Mouse (Mus musculus): ENCODE results near the gene Rab26.

Rab26 gene

GRCm38 (mm10) chr17:24534160-24534718 lies at the start of gene Rab26:
Gene Rab26 (minus strand): TSS chr17:24534210.
- DNase-seq (ENCODE audit: low read depth, low spot score): no peak

- no peak for DNase-seq (ENCODE audit: low read depth, low spot score)
These were observed 46.3 kb upstream of the Rab26 start for GRCm38 (mm10) chr17:24580287-24580686.

GRCm38 (mm10) chr17:24579532-24579931 lies 45.5 kb upstream of the Rab26 start:
- DNase-seq (ENCODE audit: low read depth, low spot score): peak; percentile 69

- DNase-seq (ENCODE audit: low read depth, low spot score): no peak
These were observed 39.8 kb upstream of the Rab26 start for GRCm38 (mm10) chr17:24573811-24574210.

- DNase-seq (ENCODE audit: low read depth, low spot score): no peak
These were observed 38.7 kb upstream of the Rab26 start for GRCm38 (mm10) chr17:24572651-24573245.

- DNase-seq (ENCODE audit: low read depth, low spot score): peak; percentile 57
These were observed 35.8 kb upstream of the Rab26 start for GRCm38 (mm10) chr17:24569837-24570236.

- DNase-seq (ENCODE audit: low read depth, low spot score): no peak
These were observed 33.2 kb upstream of the Rab26 start for GRCm38 (mm10) chr17:24567034-24567779.

- no peak for DNase-seq (ENCODE audit: low read depth, low spot score)
These were observed 31.8 kb upstream of the Rab26 start for GRCm38 (mm10) chr17:24565792-24566191.

GRCm38 (mm10) chr17:24565092-24565491 lies 31.1 kb upstream of the Rab26 start:
- no peak for DNase-seq (ENCODE audit: low read depth, low spot score)

GRCm38 (mm10) chr17:24564422-24564821 lies 30.4 kb upstream of the Rab26 start:
- DNase-seq (ENCODE audit: low read depth, low spot score): no peak

GRCm38 (mm10) chr17:24563638-24564037 lies 29.6 kb upstream of the Rab26 start:
- DNase-seq (ENCODE audit: low read depth, low spot score): no peak

GRCm38 (mm10) chr17:24561592-24561991 lies 27.6 kb upstream of the Rab26 start:
- DNase-seq (ENCODE audit: low read depth, low spot score): no peak

GRCm38 (mm10) chr17:24560301-24561028 lies 26.5 kb upstream of the Rab26 start:
- peak; percentile 86 for DNase-seq (ENCODE audit: low read depth, low spot score)

- DNase-seq (ENCODE audit: low read depth, low spot score): no peak
These were observed 25.1 kb upstream of the Rab26 start for GRCm38 (mm10) chr17:24559146-24559545.

GRCm38 (mm10) chr17:24558600-24559099 lies 24.6 kb upstream of the Rab26 start:
- peak; percentile 72 for DNase-seq (ENCODE audit: low read depth, low spot score)

- no peak for DNase-seq (ENCODE audit: low read depth, low spot score)
These were observed 23.1 kb upstream of the Rab26 start for GRCm38 (mm10) chr17:24557091-24557490.

GRCm38 (mm10) chr17:24551050-24551444 lies 17.0 kb upstream of the Rab26 start:
- DNase-seq (ENCODE audit: low read depth, low spot score): no peak

GRCm38 (mm10) chr17:24550416-24551049 lies 16.5 kb upstream of the Rab26 start:
- peak; percentile 89 for DNase-seq (ENCODE audit: low read depth, low spot score)

GRCm38 (mm10) chr17:24549618-24550415 lies 15.8 kb upstream of the Rab26 start, which contains the start of gene Pkd1:
Gene Pkd1 (plus strand): TSS chr17:24549834.
- peak; percentile 100 for DNase-seq (ENCODE audit: low read depth, low spot score)

GRCm38 (mm10) chr17:24548921-24549617 lies 15.1 kb upstream of the Rab26 start:
- DNase-seq (ENCODE audit: low read depth, low spot score): peak; percentile 89
